Mouse (Mus musculus) heart, adult 2 months (tissue): Measurements from ENCODE around the gene Rarb. TPM values are rescaled to one million over a fixed set of nuclear protein-coding genes. Genes with fewer than 3 reads are reported as not detected.
A peak's percentile ranks its signal among the peaks of the same experiment; 100 is the strongest.

Experiments used
- DNase-seq, 2 experiments: peaks; one replicate each; pipeline ENCODE4 v3.0.0; 2021
- H3K27ac ChIP-seq: fragments of 200-600 bp; 2 replicates; pipeline ENCODE4 v1.8.1; 2022
- H3K27me3 ChIP-seq: fragments of 200-500 bp; 2 replicates; pipeline ENCODE4 v1.6.1; 2012; ENCODE audit warnings: mild to moderate bottlenecking, low read length, inconsistent platforms, mixed read lengths; ENCODE audit not compliant: control insufficient read depth, insufficient read depth
- H3K36me3 ChIP-seq: fragments of 200-500 bp; 2 replicates; pipeline ENCODE4 v1.6.1; 2012; ENCODE audit warnings: low read length, inconsistent platforms; ENCODE audit not compliant: control insufficient read depth, insufficient read depth
- H3K4me1 ChIP-seq: fragments of 200-500 bp; 2 replicates; pipeline ENCODE4 v1.6.1; 2011; ENCODE audit warnings: low read length; ENCODE audit not compliant: control insufficient read depth, insufficient read depth
- H3K4me3 ChIP-seq: fragments of 200-600 bp; 2 replicates; pipeline ENCODE4 v1.8.1; 2022
- H3K79me2 ChIP-seq: fragments of 200-500 bp; replicated peaks from 2 replicates; pipeline ENCODE4 v1.6.1; 2012; ENCODE audit warnings: mild to moderate bottlenecking, inconsistent platforms, low read length, moderate library complexity, mixed read lengths; ENCODE audit not compliant: control insufficient read depth, insufficient read depth
- H3K9ac ChIP-seq: fragments of 200-500 bp; 2 replicates; pipeline ENCODE4 v1.6.1; 2012; ENCODE audit warnings: low read depth, mild to moderate bottlenecking, control low read depth, inconsistent platforms, low read length, mixed read lengths
- CTCF ChIP-seq: fragments of 200-600 bp; IDR thresholded peaks from 2 replicates; pipeline ENCODE4 v1.8.1; 2022; ENCODE audit warnings: antibody characterized with exemption, mild to moderate bottlenecking, moderate library complexity
- EP300 ChIP-seq: fragments of 200-500 bp; IDR thresholded peaks from 2 replicates; pipeline ENCODE4 v1.6.1; 2011; ENCODE audit warnings: low read depth, low read length, control low read depth; ENCODE audit not compliant: insufficient read depth
- POLR2A ChIP-seq: fragments of 200-500 bp; IDR thresholded peaks from 2 replicates; pipeline ENCODE4 v1.6.1; 2011; ENCODE audit warnings: mild to moderate bottlenecking, low read depth, low read length, control low read depth; ENCODE audit not compliant: insufficient read depth
- WGBS: fragments of 180-500 bp; shearing (Covaris S2); methylation state at CpG from one replicate; pipeline ENCODE4 v1.1.7; 2018; 5-methylcytosine and 5-hydroxymethylcytosine counted together
- intact Hi-C: fragments of 180-260 bp; cut with DNase I; formaldehyde crosslinking; loops from one replicate; pipeline ENCODE4 v1.15.1; 2025
- polyA plus RNA-seq: library from polyadenylated mRNA; depleted of rRNA; stranded (reverse); fragments of >200 nt; gene quantifications from 2 replicates; pipeline ENCODE4 v1.2.3, GENCODE M21; 2012
- total RNA-seq, 2 experiments: library from RNA; stranded (reverse); gene quantifications; 2 replicates each; pipeline ENCODE4 v1.2.3; 2021

Rarb gene
- total and polyA plus RNA-seq, 3 experiments = 8.1 to 21.0 (median 17.3) TPM

- Histone ChIP-seq H3K9ac (no peak overlapping the region), H3K79me2 (no peaks in the 10 kb centered on the region), H3K27ac (no peak overlapping the region), H3K36me3 (no peaks in the 10 kb centered on the region), H3K27me3 (no peaks in the 10 kb centered on the region), H3K4me3 (no peak overlapping the region), H3K4me1 (no peaks in the 10 kb centered on the region)
- DNase-seq = no peak
- intact Hi-C loops = no loop called here
- 69% methylated on average over 4 of the region's 4 CpGs for WGBS
- TF ChIP-seq EP300 = no peak
- no peak for TF ChIP-seq POLR2A
- TF ChIP-seq CTCF = no peak
Measured at GRCm38 (mm10) chr14:16589139-16589538, 229.8 kb downstream of the Rarb start.

- H3K79me2 ChIP-seq = no peaks in the 10 kb centered on the region
- no peak overlapping the region for H3K9ac ChIP-seq
- H3K4me1 ChIP-seq = peaks cover 2% of the 10 kb centered on the region
- no peak for DNase-seq
- H3K27me3 ChIP-seq = no peaks in the 10 kb centered on the region
- intact Hi-C loops = no loop called here
- no peak overlapping the region for H3K4me3 ChIP-seq
- no peaks in the 10 kb centered on the region for H3K36me3 ChIP-seq
- no peak overlapping the region for H3K27ac ChIP-seq
- TF ChIP-seq POLR2A = no peak
- no peak for TF ChIP-seq CTCF
- TF ChIP-seq EP300 = no peak
Measured at GRCm38 (mm10) chr14:16578100-16578499, 240.9 kb downstream of the Rarb start.

DNA sequence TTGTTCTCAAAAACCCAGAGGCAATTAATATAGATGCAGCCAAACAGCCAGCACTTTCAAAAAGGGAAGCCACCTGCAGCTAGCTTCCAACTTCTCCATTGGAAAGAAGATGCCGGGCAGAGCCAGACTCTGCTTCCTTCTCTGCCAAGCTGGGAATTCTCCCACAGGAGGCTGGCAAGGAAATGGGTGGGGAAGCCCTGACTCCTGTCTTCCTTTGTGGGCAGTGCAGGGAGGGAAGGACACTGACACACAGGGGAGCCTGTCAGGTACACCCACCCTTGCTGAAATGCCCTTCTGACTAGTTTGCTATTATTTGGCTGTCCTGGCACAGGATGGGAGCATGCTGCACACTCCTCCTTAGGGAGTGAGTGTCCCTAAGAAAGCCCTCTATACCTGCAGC lies 241.9 kb downstream of the Rarb start:
- Histone ChIP-seq H3K27me3 (no peaks in the 10 kb centered on the region), H3K4me1 (peaks cover 2% of the 10 kb centered on the region), H3K36me3 (no peaks in the 10 kb centered on the region; the same call in 1 of the 2 replicates), H3K79me2 (no peaks in the 10 kb centered on the region), H3K27ac (no peak overlapping the region), H3K9ac (no peak overlapping the region), H3K4me3 (no peak overlapping the region)
- WGBS = 13% methylated on average over 1 of the region's 1 CpGs
- TF ChIP-seq CTCF = peak; percentile 43
- no peak for TF ChIP-seq POLR2A
- intact Hi-C loops = no loop called here
- no peak for DNase-seq

GRCm38 (mm10) chr14:16574925-16575721 lies 243.8 kb downstream of the Rarb start:
- under 1% methylated on average over 52 of the region's 52 CpGs for WGBS
- DNase-seq = peak; percentile 85 to 90
- intact Hi-C loops = loop anchor here (2.0 to 5.0 kb wide), 3 partner anchors 24 to 140 kb away; no protein-coding TSS in a partner anchor
- H3K9ac ChIP-seq = peak overlapping the region; percentile 73
- peaks cover 3% of the 10 kb centered on the region for H3K4me1 ChIP-seq
- H3K36me3 ChIP-seq = no peaks in the 10 kb centered on the region; the same call in 1 of the 2 replicates
- TF ChIP-seq EP300 (peak; percentile 47; the same call in 1 of the 2 replicates), CTCF (peak; percentile 38), POLR2A (peak; percentile 91)
- peak overlapping the region; percentile 92 for H3K27ac ChIP-seq
- H3K4me3 ChIP-seq = peak overlapping the region; percentile 72
- H3K27me3 ChIP-seq = no peaks in the 10 kb centered on the region
- H3K79me2 ChIP-seq = no peaks in the 10 kb centered on the region

- Histone ChIP-seq H3K9ac (peak overlapping the region; percentile 73), H3K27ac (peak overlapping the region; percentile 92), H3K36me3 (no peaks in the 10 kb centered on the region; the same call in 1 of the 2 replicates), H3K4me1 (peaks cover 7% of the 10 kb centered on the region), H3K79me2 (no peaks in the 10 kb centered on the region), H3K27me3 (no peaks in the 10 kb centered on the region), H3K4me3 (peak overlapping the region; percentile 72)
- no peak for TF ChIP-seq CTCF
- TF ChIP-seq POLR2A = no peak
- TF ChIP-seq EP300 = no peak
- intact Hi-C loops = loop anchor here (2.0 to 5.0 kb wide), 3 partner anchors 25 to 139 kb away; no protein-coding TSS in a partner anchor
- no peak for DNase-seq
- WGBS = 49% methylated on average over 6 of the region's 6 CpGs
Measured at GRCm38 (mm10) chr14:16573475-16574171, 245.3 kb downstream of the Rarb start.
